Mouse (Mus musculus) midbrain, embryonic 13.5 days (tissue): ENCODE results near the gene Cercam. TPM values are rescaled to one million over a fixed set of nuclear protein-coding genes. Genes with fewer than 3 reads are reported as not detected.

Experiments used
- ATAC-seq: fragments of 200-750 bp; cut with Nextera tagmentation; 2 replicates; pipeline ENCODE4 v1.8.0; 2017; ENCODE audit warnings: mild to moderate bottlenecking, moderate TSS enrichment, moderate library complexity
- H3K27ac ChIP-seq: fragments of 300-500 bp; sonication (generic); 2 replicates; pipeline ENCODE4 v1.5.1; 2015; ENCODE audit warnings: inconsistent platforms, mild to moderate bottlenecking, moderate library complexity
- H3K27me3 ChIP-seq: fragments of 300-500 bp; sonication (generic); 2 replicates; pipeline ENCODE4 v1.6.1; 2015; ENCODE audit warnings: mild to moderate bottlenecking, inconsistent platforms
- H3K36me3 ChIP-seq: fragments of 300-500 bp; sonication (generic); 2 replicates; pipeline ENCODE4 v1.6.1; 2015; ENCODE audit warnings: mild to moderate bottlenecking, inconsistent platforms
- H3K4me1 ChIP-seq: fragments of 300-500 bp; sonication (generic); replicated peaks from 2 replicates; pipeline ENCODE4 v1.6.1; 2015; ENCODE audit warnings: inconsistent platforms
- H3K4me2 ChIP-seq: fragments of 300-500 bp; sonication (generic); replicated peaks from 2 replicates; pipeline ENCODE4 v1.6.1; 2015; ENCODE audit warnings: moderate library complexity, mild to moderate bottlenecking, inconsistent platforms
- H3K4me3 ChIP-seq: fragments of 300-500 bp; sonication (generic); replicated peaks from 2 replicates; pipeline ENCODE4 v1.5.1; 2015; ENCODE audit warnings: mild to moderate bottlenecking, inconsistent platforms
- H3K9ac ChIP-seq: fragments of 300-500 bp; sonication (generic); replicated peaks from 2 replicates; pipeline ENCODE4 v1.6.1; 2015; ENCODE audit warnings: mild to moderate bottlenecking, inconsistent platforms
- H3K9me3 ChIP-seq: fragments of 300-500 bp; sonication (generic); 2 replicates; pipeline ENCODE4 v1.6.1; 2016; ENCODE audit warnings: mild to moderate bottlenecking, inconsistent platforms
- WGBS: fragments of 180-500 bp; shearing (Covaris S2); methylation state at CpG from one replicate; pipeline ENCODE4 v1.1.7; 2015; 5-methylcytosine and 5-hydroxymethylcytosine counted together
- polyA plus RNA-seq: library from polyadenylated mRNA; unstranded; fragments of >200 nt; fragmentation: Nextera tagmentation; extraction: Ambion mirVana; gene quantifications from 2 replicates; pipeline ENCODE4 v1.2.1, GENCODE M21; 2015

Gene Cercam
- polyA plus RNA-seq, 1 experiment from 2014 or later = 20.7 TPM

- Histone ChIP-seq H3K27ac (peak overlapping the region; percentile 84), H3K36me3 (no peaks in the 10 kb centered on the region), H3K9me3 (no peaks in the 10 kb centered on the region), H3K4me2 (no peak overlapping the region), H3K27me3 (peaks cover 6% of the 10 kb centered on the region; the same call in 1 of the 2 replicates), H3K4me1 (peaks cover 60% of the 10 kb centered on the region), H3K9ac (peak overlapping the region; percentile 32), H3K4me3 (no peak overlapping the region)
- 34% methylated on average over 10 of the region's 10 CpGs for WGBS
- ATAC-seq = 0 out of 2 replicates have a peak, but pooled peaks have one; percentile 43
These were observed 13.3 kb upstream of the Cercam start for GRCm38 (mm10) chr2:29855585-29856210.

GRCm38 (mm10) chr2:29856451-29857260 lies 12.3 kb upstream of the Cercam start:
- no peaks in the 10 kb centered on the region for H3K9me3 ChIP-seq
- H3K9ac ChIP-seq = peak overlapping the region; percentile 32
- peaks cover 60% of the 10 kb centered on the region for H3K4me1 ChIP-seq
- 4% methylated on average over 19 of the region's 19 CpGs for WGBS
- 0 out of 2 replicates have a peak, but pooled peaks cover 6% of the 10 kb centered on the region for H3K27me3 ChIP-seq
- no peak overlapping the region for H3K4me3 ChIP-seq
- ATAC-seq = 0 out of 2 replicates have a peak, but pooled peaks have one; percentile 28
- H3K27ac ChIP-seq = peak overlapping the region; percentile 84
- no peaks in the 10 kb centered on the region for H3K36me3 ChIP-seq
- H3K4me2 ChIP-seq = peak overlapping the region; percentile 5; the same call in 1 of the 2 replicates

GRCm38 (mm10) chr2:29857341-29857740 lies 11.6 kb upstream of the Cercam start:
- 28% methylated on average over 2 of the region's 2 CpGs for WGBS
- no peak overlapping the region for H3K4me2 ChIP-seq
- peak overlapping the region; percentile 32 for H3K9ac ChIP-seq
- H3K36me3 ChIP-seq = no peaks in the 10 kb centered on the region
- H3K4me3 ChIP-seq = no peak overlapping the region
- H3K4me1 ChIP-seq = peaks cover 60% of the 10 kb centered on the region
- H3K27me3 ChIP-seq = 0 out of 2 replicates have a peak, but pooled peaks cover 6% of the 10 kb centered on the region
- peak overlapping the region; percentile 84; the same call in 1 of the 2 replicates for H3K27ac ChIP-seq
- no peaks in the 10 kb centered on the region for H3K9me3 ChIP-seq
- no peak for ATAC-seq

- no peak overlapping the region for H3K27ac ChIP-seq
- WGBS = 69% methylated on average over 5 of the region's 5 CpGs
- H3K9ac ChIP-seq = no peak overlapping the region
- H3K4me1 ChIP-seq = peaks cover 54% of the 10 kb centered on the region
- no peaks in the 10 kb centered on the region for H3K9me3 ChIP-seq
- H3K36me3 ChIP-seq = no peaks in the 10 kb centered on the region
- no peak overlapping the region for H3K4me3 ChIP-seq
- no peak for ATAC-seq
- H3K27me3 ChIP-seq = 0 out of 2 replicates have a peak, but pooled peaks cover 6% of the 10 kb centered on the region
- H3K4me2 ChIP-seq = no peak overlapping the region
These were observed 11.0 kb upstream of the Cercam start for GRCm38 (mm10) chr2:29857967-29858366.

- H3K4me3 ChIP-seq = no peak overlapping the region
- no peaks in the 10 kb centered on the region for H3K36me3 ChIP-seq
- 10% methylated on average over 5 of the region's 5 CpGs for WGBS
- peaks cover 45% of the 10 kb centered on the region for H3K4me1 ChIP-seq
- H3K4me2 ChIP-seq = no peak overlapping the region
- H3K27ac ChIP-seq = no peak overlapping the region
- H3K9ac ChIP-seq = no peak overlapping the region
- no peaks in the 10 kb centered on the region for H3K9me3 ChIP-seq
- ATAC-seq = no peak
- 0 out of 2 replicates have a peak, but pooled peaks cover 6% of the 10 kb centered on the region for H3K27me3 ChIP-seq
These were observed 10.1 kb upstream of the Cercam start for GRCm38 (mm10) chr2:29858748-29859473.

- H3K36me3 ChIP-seq = no peaks in the 10 kb centered on the region
- H3K4me1 ChIP-seq = peaks cover 11% of the 10 kb centered on the region
- no peak overlapping the region for H3K27ac ChIP-seq
- H3K9ac ChIP-seq = no peak overlapping the region
- H3K9me3 ChIP-seq = no peaks in the 10 kb centered on the region
- 83% methylated on average over 4 of the region's 4 CpGs for WGBS
- no peak overlapping the region for H3K4me3 ChIP-seq
- H3K27me3 ChIP-seq = no peaks in the 10 kb centered on the region
- no peak for ATAC-seq
- no peak overlapping the region for H3K4me2 ChIP-seq
These were observed 3.8 kb upstream of the Cercam start for GRCm38 (mm10) chr2:29865125-29865524.

- peaks cover 15% of the 10 kb centered on the region for H3K36me3 ChIP-seq
- peak overlapping the region; percentile 69 for H3K9ac ChIP-seq
- peaks cover 19% of the 10 kb centered on the region for H3K4me1 ChIP-seq
- no peaks in the 10 kb centered on the region for H3K27me3 ChIP-seq
- peak; percentile 38; the same call in 1 of the 2 replicates for ATAC-seq
- peak overlapping the region; percentile 75 for H3K4me2 ChIP-seq
- H3K4me3 ChIP-seq = peak overlapping the region; percentile 47
- H3K27ac ChIP-seq = peak overlapping the region; percentile 59; the same call in 1 of the 2 replicates
- 3% methylated on average over 17 of the region's 17 CpGs for WGBS
- no peaks in the 10 kb centered on the region for H3K9me3 ChIP-seq
These were observed 885 bp downstream of the Cercam start for GRCm38 (mm10) chr2:29869646-29870451.

- H3K36me3 ChIP-seq = peaks cover 24% of the 10 kb centered on the region
- H3K4me2 ChIP-seq = no peak overlapping the region
- WGBS = 94% methylated on average over 10 of the region's 10 CpGs
- H3K27me3 ChIP-seq = no peaks in the 10 kb centered on the region
- H3K9ac ChIP-seq = no peak overlapping the region; the same call in 1 of the 2 replicates
- H3K4me3 ChIP-seq = no peak overlapping the region
- H3K9me3 ChIP-seq = no peaks in the 10 kb centered on the region
- ATAC-seq = no peak
- peaks cover 20% of the 10 kb centered on the region for H3K4me1 ChIP-seq
- H3K27ac ChIP-seq = no peak overlapping the region
These were observed 3.8 kb downstream of the Cercam start for GRCm38 (mm10) chr2:29872581-29873295.

GRCm38 (mm10) chr2:29873801-29874200 lies 4.8 kb downstream of the Cercam start:
- Histone ChIP-seq H3K9me3 (no peaks in the 10 kb centered on the region), H3K4me2 (no peak overlapping the region), H3K9ac (no peak overlapping the region), H3K4me1 (peaks cover 26% of the 10 kb centered on the region), H3K36me3 (peaks cover 30% of the 10 kb centered on the region), H3K4me3 (no peak overlapping the region), H3K27ac (no peak overlapping the region), H3K27me3 (no peaks in the 10 kb centered on the region)
- ATAC-seq = no peak
- WGBS = 93% methylated on average over 4 of the region's 4 CpGs

GRCm38 (mm10) chr2:29878061-29878460 lies 9.1 kb downstream of the Cercam start:
- Histone ChIP-seq H3K27me3 (no peaks in the 10 kb centered on the region), H3K4me1 (peaks cover 7% of the 10 kb centered on the region), H3K9ac (peak overlapping the region; percentile 25; the same call in 1 of the 2 replicates), H3K4me3 (no peak overlapping the region), H3K27ac (no peak overlapping the region), H3K36me3 (peaks cover 31% of the 10 kb centered on the region), H3K4me2 (no peak overlapping the region), H3K9me3 (no peaks in the 10 kb centered on the region)
- peak; percentile 68; the same call in 1 of the 2 replicates for ATAC-seq
- WGBS = 56% methylated on average over 4 of the region's 4 CpGs
